Mouse (Mus musculus) fat pad, adult 2 months (tissue): ENCODE results near the gene Adrb1.

Experiments used
- DNase-seq: peaks from one replicate; pipeline ENCODE4 v3.0.0-alpha.2; 2011; ENCODE audit warnings: low read depth, low spot score; ENCODE audit errors: extremely low read depth

Adrb1 gene

DNA sequence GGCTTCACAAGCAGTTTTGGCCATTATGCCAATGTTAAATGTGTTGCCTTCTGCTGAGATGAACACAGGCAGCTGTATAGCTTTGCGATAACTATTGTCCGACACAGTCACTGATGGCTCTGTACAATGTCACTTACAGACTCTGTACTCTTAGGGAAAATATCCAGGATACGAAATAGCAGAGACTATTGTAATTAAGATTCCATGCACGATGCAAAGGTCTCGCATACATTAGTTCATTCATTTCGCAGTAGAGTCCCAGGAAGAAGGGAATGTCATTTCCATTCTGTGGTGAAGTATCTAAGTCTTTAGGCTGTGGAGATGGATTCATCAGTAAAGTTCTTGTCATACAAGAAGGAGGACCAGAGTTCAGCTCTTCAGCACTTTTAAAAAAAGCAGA is 20.0 kb upstream of the Adrb1 start:
- no peak for DNase-seq

DNA sequence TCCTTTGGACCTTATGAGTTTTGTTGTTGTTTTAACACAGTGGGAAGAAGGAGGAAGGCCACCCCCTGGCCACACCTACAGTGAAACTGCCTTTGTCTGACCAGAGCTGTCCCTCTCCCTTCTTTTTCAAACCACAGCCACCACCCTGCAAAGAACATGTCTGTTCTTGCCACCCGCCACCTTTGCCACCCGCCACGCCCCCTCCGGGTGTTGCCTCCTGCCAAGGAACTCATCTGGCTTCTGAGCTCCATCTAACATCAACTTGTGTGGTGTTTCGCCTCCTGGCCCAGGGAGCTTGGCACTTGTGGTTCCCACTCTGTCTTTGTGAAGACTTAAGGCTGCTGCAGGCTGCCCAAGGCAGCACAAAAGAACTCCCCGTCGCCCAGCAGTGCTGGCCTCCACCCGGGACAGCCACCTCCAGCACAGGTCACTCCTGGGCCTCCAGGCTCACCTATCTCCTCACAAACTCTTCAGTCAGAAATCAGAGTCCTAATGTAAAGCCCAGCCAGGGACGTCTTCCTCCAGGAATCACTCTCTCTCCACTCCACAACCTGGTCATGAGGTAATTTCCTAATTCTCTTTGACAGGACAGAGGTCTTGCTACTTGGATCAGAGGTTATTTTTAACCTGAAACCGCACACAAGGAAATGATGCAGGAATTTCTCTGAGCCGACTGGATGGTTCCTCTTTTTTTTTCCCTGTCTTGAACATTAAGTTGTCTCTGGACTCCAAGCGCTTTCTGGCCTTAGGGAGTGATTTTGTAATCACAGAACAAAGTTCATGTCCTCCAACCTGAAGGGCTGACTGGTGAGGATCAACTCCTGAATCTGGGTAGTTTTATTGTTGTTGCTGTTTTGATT is 18.5 kb upstream of the Adrb1 start:
- no peak for DNase-seq

DNA sequence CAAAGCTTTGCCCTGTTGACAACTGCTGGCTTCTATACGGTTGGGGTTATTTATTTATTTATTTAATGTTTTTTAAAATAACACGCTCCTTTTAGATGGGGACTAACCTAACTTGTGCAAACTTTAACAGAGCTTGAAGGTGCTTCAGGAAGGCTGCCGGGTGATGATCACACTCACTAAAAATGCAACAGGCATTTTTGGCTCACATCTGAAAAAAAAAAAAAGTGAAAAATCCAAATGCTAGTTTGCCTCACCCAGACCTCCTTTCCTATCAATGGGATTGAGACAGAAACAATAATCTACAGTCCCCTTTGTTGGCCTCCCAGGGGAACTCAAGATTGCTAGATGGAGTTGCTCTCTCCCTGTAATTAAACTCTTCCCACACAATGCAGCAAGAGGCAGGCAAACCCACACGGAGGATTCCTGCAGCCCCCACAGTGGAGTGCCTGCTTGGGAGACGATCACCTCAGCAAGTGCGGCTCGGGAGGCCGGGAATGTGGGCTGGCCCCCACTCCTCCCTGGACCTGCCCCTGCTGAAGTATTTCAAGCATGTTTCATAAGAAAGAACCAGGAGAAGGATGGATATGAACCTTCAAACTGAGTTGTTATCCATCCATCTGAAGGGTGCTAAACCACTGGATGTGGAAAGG is 16.8 kb upstream of the Adrb1 start:
- no peak for DNase-seq

- DNase-seq, result no peak
Measured at GRCm38 (mm10) chr19:56708794-56709193, 13.2 kb upstream of the Adrb1 start.

DNA sequence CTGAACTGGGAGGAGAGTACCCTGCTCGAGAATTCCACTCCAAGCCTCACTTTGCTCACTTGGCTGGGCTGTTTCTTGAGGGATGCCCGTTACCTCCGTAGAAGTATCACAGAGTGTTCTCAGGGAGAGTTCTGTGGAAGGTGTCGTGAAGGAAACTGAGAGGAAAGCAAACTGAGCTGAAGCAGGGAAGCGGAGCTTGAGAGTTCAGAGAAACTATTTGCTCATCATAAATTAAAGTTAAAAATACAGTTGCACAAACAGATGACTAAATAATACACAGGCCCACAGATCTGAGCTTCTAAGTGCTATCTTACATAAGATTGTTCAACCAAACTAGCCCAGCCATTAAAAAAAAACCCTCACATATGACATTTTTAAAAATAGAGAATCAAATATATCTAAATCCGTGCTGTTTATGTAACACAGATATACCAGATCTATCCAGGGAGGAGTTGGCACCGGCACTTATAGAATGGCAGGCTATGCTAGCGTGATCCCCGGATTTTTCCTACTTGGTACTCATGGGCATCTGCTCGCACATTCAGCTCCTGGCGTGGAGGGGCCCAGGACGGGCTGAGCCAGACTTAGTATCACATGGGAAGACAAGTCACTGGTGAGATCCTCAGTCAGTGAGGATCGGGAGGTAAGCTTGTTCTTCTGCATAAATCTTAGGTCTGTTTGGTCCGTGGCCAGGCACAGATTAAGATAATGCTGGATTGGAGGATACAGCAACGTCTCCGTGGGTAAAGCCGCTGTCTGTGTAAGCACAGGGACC is 11.7 kb upstream of the Adrb1 start:
- no peak for DNase-seq

GRCm38 (mm10) chr19:56713613-56714012 is 8.4 kb upstream of the Adrb1 start:
- DNase-seq, result no peak

DNA sequence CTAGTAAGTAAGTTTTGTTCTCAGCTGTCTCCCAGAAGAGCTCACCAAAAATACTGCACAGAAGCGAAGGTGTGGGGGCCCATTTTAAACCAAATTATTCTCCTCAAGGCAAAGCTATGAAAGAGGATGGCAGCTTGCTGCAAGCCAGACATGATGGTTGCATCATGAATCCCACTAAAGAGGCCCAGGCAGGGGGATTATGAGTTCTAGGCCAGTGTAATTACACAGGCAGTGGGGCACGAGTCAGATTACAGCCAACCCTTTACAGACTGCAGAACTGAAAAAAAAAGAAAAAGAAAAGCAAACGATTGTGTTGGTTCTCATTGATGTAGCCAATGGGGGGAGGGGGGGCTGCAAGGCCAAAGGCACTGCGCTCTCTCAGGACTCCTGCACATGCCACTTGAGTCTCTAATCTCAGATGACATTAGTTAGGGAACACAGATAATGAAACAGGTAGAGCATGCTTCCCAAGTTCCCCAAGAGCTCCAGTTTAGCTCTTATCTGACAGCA is 7.3 kb upstream of the Adrb1 start:
- DNase-seq, result no peak

DNA sequence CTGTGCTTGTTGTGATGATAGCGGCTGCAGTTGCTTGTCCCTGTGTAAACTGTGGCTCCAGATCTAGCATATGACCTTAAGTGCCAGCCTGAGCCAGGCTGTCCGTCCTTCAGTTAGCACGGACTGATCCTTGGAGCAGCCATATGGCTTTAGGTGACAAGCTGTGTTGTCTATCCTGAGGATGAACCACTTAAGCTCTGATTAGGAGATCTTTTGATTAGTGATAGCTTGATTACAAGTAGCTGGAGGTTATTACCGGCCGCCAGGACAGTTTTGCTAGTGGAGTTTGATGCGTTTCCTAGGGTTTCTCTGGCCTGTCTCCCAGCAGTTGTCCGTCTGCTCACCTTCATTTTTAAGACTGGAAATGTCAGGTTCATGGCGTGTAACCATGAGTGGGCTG is 4.0 kb upstream of the Adrb1 start:
- DNase-seq, result no peak

DNA sequence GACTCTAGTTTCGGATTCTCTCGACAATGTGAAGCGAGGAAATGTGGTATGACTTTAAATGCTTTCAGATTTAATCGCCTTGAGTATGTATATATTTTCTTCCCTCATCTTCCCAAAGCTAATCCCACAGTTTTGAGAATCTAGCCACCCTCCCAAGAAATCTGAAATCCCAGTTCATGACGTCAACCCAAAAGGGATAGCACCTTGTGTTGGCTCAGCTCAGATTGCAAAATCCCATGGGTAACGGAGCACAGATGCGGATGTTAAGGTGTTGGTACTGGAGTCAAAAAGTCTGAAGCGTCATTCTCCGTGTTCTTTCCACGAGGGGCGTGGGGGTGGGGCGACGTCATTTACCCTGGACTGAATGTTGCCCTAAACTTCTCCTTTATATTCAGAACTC is 1.1 kb upstream of the Adrb1 start:
- no peak for DNase-seq

GRCm38 (mm10) chr19:56722291-56722707 is 300 bp downstream of the Adrb1 start:
- DNase-seq, result no peak

DNA sequence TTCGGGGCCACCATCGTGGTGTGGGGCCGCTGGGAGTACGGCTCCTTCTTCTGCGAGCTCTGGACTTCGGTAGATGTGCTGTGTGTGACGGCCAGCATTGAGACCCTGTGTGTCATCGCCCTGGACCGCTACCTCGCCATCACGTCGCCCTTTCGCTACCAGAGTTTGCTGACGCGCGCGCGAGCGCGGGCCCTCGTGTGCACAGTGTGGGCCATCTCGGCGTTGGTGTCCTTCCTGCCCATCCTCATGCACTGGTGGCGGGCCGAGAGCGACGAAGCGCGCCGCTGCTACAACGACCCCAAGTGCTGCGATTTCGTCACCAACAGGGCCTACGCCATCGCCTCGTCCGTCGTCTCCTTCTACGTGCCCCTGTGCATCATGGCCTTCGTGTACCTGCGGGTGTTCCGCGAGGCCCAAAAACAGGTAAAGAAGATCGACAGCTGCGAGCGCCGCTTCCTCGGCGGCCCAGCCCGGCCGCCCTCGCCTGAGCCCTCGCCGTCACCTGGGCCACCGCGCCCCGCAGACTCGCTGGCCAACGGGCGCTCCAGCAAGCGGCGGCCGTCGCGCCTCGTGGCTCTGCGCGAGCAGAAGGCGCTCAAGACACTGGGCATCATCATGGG is 822 bp downstream of the Adrb1 start:
- no peak for DNase-seq

GRCm38 (mm10) chr19:56723331-56724125 is 1.5 kb downstream of the Adrb1 start:
- no peak for DNase-seq

- DNase-seq, result no peak
Measured at GRCm38 (mm10) chr19:56724126-56724597, 2.2 kb downstream of the Adrb1 start.

- no peak for DNase-seq
Measured at GRCm38 (mm10) chr19:56727170-56727877, 5.3 kb downstream of the Adrb1 start.

DNA sequence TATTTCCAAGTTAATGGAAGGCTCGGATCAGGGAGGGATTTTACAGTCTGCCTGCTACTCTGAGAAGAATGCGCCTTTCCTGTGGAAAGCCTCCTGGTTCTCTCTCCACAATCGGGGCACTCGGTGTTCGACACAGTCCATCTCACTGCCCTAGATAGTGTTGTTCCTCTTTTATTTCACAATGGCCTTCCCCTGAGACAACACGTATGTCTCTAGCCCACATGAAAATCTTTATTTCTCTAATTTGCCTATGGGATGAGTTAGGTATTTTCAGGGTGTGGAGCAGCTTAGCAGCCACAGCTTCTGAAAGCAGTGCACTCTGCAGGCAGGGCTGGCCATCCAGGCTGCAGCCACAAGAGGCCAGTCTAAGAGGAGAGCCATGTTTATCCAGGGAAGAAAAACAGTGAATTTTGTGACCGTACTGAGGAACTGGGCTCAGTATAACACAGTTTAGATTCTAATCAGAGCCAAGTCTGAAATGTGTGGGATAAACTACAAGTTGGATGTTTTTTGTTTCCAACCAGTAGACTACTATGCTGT is 12.1 kb downstream of the Adrb1 start:
- DNase-seq, result no peak

DNA sequence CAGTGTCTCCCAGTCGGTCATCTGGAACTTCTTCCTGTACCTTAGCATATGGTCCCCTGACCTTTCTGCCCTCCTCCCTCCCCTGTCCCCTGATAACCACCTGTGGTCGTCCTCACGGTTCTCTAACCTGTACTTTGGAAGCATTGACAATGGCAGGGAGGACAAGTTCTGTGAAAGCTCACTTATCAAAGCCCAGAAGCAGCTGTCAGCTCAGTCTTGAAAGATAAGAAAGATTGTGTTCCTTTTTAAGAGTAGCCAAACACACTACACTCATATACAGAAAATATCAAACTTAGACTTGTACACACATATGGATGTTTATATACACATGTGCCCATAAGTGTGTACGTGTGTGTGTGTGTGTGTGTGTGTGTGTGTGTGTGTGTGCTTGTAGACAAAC is 13.7 kb downstream of the Adrb1 start:
- no peak for DNase-seq

GRCm38 (mm10) chr19:56736287-56736686 is 14.3 kb downstream of the Adrb1 start:
- DNase-seq, result peak; percentile 47

GRCm38 (mm10) chr19:56745061-56745460 is 23.1 kb downstream of the Adrb1 start:
- DNase-seq, result no peak

DNA sequence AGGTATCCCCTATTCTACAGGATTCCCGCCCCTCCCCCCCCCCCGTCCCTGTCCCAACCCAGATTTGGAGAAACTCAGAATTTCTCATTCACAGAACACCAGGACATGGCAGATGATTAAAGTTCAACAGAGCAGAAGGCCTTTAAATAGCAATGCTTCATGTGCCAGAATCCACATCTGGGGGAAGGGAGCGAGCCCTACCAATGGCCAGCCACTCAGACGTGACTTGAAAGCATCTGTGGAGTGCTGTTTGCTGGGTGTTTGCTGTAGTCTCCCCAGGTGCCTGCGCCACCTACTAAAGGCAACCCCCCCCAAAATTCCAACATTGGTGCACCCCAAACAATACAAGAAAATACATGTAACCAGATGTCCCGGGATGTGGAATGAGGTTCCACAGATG is 23.5 kb downstream of the Adrb1 start:
- DNase-seq, result no peak
